Mouse (Mus musculus): ENCODE data around the gene Epha2.

- no peak for TF ChIP-seq POLR2A (IDR thresholded peaks at IDR 0.05; ENCODE audit: low read depth, low read length)
- TF ChIP-seq CTCF (IDR thresholded peaks at IDR 0.05; ENCODE audit: extremely low read depth, insufficient read length, insufficient replicate concordance, low read depth, low read length) = no peak
These were observed 46.8 kb upstream of the Epha2 start for GRCm38 (mm10) chr4:141254234-141254633.

Measured in small intestine, adult 2 months (tissue).